9 mouse cellular contexts compared by ENCODE assay signal in genomic region chr2:152007783-152008182, GRCm38 (mm10). TPM values are rescaled to one million over a fixed set of nuclear protein-coding genes. Genes with fewer than 3 reads are reported as not detected.
DNase-seq lines count a peak whose midpoint lies in the region; ATAC-seq and TF ChIP-seq lines count a peak whose summit lies in the region.
"Had no signal": no experiment of that assay in that cellular context is flagged by ENCODE, and none has a peak within 500 bp of the region (broad histone marks: within the 10 kb centered on the region; RNA-seq: fewer than 3 reads in every experiment).

No protein-coding gene starts in this region.

- ATAC-seq in kidney, postnatal 0 days (replicated peaks; ENCODE audit: low FRiP score, low read depth), result no peak
- no peak for ATAC-seq in kidney, embryonic 15.5 days (replicated peaks; ENCODE audit: low FRiP score)

- no peaks in the 10 kb centered on the region; the same call in 1 of the 2 replicates for H3K4me1 ChIP-seq in kidney, postnatal 0 days (replicated peaks; ENCODE audit: insufficient read depth, low read length)
- peaks cover 16% of the 10 kb centered on the region for H3K4me1 ChIP-seq in kidney, embryonic 15.5 days
- peaks cover under 1% of the 10 kb centered on the region; the same call in 1 of the 2 replicates for H3K4me1 ChIP-seq in heart, embryonic 10.5 days

- H3K9me3 ChIP-seq in kidney, postnatal 0 days (replicated peaks; ENCODE audit: low read length), result no peaks in the 10 kb centered on the region
- no peaks in the 10 kb centered on the region for H3K9me3 ChIP-seq in kidney, embryonic 15.5 days (replicated peaks)
- no peaks in the 10 kb centered on the region for H3K9me3 ChIP-seq in heart, embryonic 10.5 days

- H3K4me2 ChIP-seq in kidney, postnatal 0 days (ENCODE audit: low read length), result no peak overlapping the region
- no peak overlapping the region for H3K4me2 ChIP-seq in kidney, embryonic 15.5 days

- DNase-seq in kidney, postnatal 0 days (ENCODE audit: low spot score), result no peak
- peak; percentile 46 for DNase-seq in urinary bladder, postnatal 25 days (ENCODE audit: low spot score)
- DNase-seq in urinary bladder, postnatal 14 days (ENCODE audit: low spot score), result no peak
- peak; percentile 47 to 53 for DNase-seq in kidney, postnatal 25 days
- no peak for DNase-seq in heart, embryonic 10.5 days (ENCODE audit: low spot score)
- DNase-seq in cerebellum, adult 9-11 months, result no peak
- DNase-seq: gastrocnemius, postnatal 36 days had no signal

- H3K4me3 ChIP-seq in kidney, postnatal 0 days (replicated peaks; ENCODE audit: low read depth, low read length), result no peak overlapping the region
- H3K4me3 ChIP-seq in kidney, embryonic 15.5 days (replicated peaks), result no peak overlapping the region
- H3K4me3 ChIP-seq in heart, embryonic 10.5 days, result no peak overlapping the region
- H3K4me3 ChIP-seq: myocyte had no signal

- peak; percentile 56 for TF ChIP-seq CTCF in kidney, postnatal 0 days (IDR thresholded peaks at IDR 0.05; ENCODE audit: low read depth)

- no peak overlapping the region for H3K27ac ChIP-seq in kidney, postnatal 0 days
- H3K27ac ChIP-seq in kidney, embryonic 15.5 days, result no peak overlapping the region
- H3K27ac ChIP-seq in heart, embryonic 10.5 days, result no peak overlapping the region

- no peaks in the 10 kb centered on the region for H3K27me3 ChIP-seq in kidney, postnatal 0 days (ENCODE audit: insufficient read depth, low read length)
- no peaks in the 10 kb centered on the region for H3K27me3 ChIP-seq in kidney, embryonic 15.5 days
- peaks cover 34% of the 10 kb centered on the region for H3K27me3 ChIP-seq in heart, embryonic 10.5 days (ENCODE audit: insufficient read depth, poor library complexity, severe bottlenecking)

- WGBS in kidney, postnatal 0 days, result 46% methylated on average over 10 of the region's 10 CpGs
- WGBS in kidney, embryonic 15.5 days, result 36% methylated on average over 10 of the region's 10 CpGs
- 55% methylated on average over 10 of the region's 10 CpGs for WGBS in heart, embryonic 10.5 days

- no peak overlapping the region for H3K9ac ChIP-seq in kidney, postnatal 0 days (ENCODE audit: low read depth, low read length)
- H3K9ac ChIP-seq in kidney, embryonic 15.5 days, result no peak overlapping the region

- H3K36me3 ChIP-seq in kidney, postnatal 0 days (ENCODE audit: insufficient read depth, low read length), result no peaks in the 10 kb centered on the region
- no peaks in the 10 kb centered on the region for H3K36me3 ChIP-seq in kidney, embryonic 15.5 days
- H3K36me3 ChIP-seq in heart, embryonic 10.5 days, result no peaks in the 10 kb centered on the region

RNA-seq across cellular contexts. Expression of gene Slc52a3, which starts 11.5 kb away (rescaled TPM):
- 24.5 and 27.1 TPM in 2 replicates for polyA plus RNA-seq in kidney, postnatal 0 days (2015; fragmentation: Nextera tagmentation; extraction: Ambion mirVana)
- polyA plus RNA-seq in kidney, embryonic 15.5 days (2015; fragmentation: Nextera tagmentation; extraction: Ambion mirVana), result 13.3 and 16.3 TPM in 2 replicates
- 1.2 and 1.3 TPM in 2 replicates for polyA plus RNA-seq in heart, embryonic 10.5 days (2016; fragmentation: Nextera tagmentation; extraction: Ambion mirVana)

RNA-seq across cellular contexts. Expression of gene Fam110a, which starts 27.8 kb away (rescaled TPM):
- polyA plus RNA-seq in kidney, postnatal 0 days (2015; fragmentation: Nextera tagmentation; extraction: Ambion mirVana), result 29.0 and 31.1 TPM in 2 replicates
- polyA plus RNA-seq in kidney, embryonic 15.5 days (2015; fragmentation: Nextera tagmentation; extraction: Ambion mirVana), result 29.1 and 29.2 TPM in 2 replicates
- polyA plus RNA-seq in heart, embryonic 10.5 days (2016; fragmentation: Nextera tagmentation; extraction: Ambion mirVana), result 11.4 and 16.3 TPM in 2 replicates

Comparison
In these comparisons a context has a peak if more than half of its experiments do, and no peak if none do; other contexts are left out.
1. DNase-seq: peak in urinary bladder, postnatal 25 days (single experiment) and kidney, postnatal 25 days (2 of 2); none in kidney, postnatal 0 days (single experiment), urinary bladder, postnatal 14 days (single experiment), heart, embryonic 10.5 days (single experiment) and cerebellum, adult 9-11 months (single experiment).